Mouse (Mus musculus) cerebellum, adult 2 months (tissue): ENCODE measurements around the gene Palm. TPM values are rescaled to one million over a fixed set of nuclear protein-coding genes. Genes with fewer than 3 reads are reported as not detected.

Experiments used
- DNase-seq, 2 experiments: peaks; one replicate each; pipeline ENCODE4 v3.0.0; 2021
- H3K27ac ChIP-seq: fragments of 200-500 bp; 2 replicates; pipeline ENCODE4 v1.5.1; 2012; ENCODE audit warnings: low read length, control low read depth, inconsistent platforms; ENCODE audit not compliant: insufficient read depth
- H3K27me3 ChIP-seq: fragments of 200-500 bp; 2 replicates; pipeline ENCODE4 v1.6.1; 2012; ENCODE audit warnings: inconsistent platforms, mild to moderate bottlenecking, low read length, moderate library complexity; ENCODE audit not compliant: control insufficient read depth, insufficient read depth
- H3K4me1 ChIP-seq: fragments of 200-500 bp; 2 replicates; pipeline ENCODE4 v1.6.1; 2011; ENCODE audit warnings: low read length; ENCODE audit not compliant: control insufficient read depth, insufficient read depth
- H3K4me3 ChIP-seq: fragments of 200-500 bp; replicated peaks from 2 replicates; pipeline ENCODE3; 2011; ENCODE audit warnings: mild to moderate bottlenecking, low read depth, low read length, control low read depth; ENCODE audit not compliant: insufficient read depth
- CTCF ChIP-seq: fragments of 200-500 bp; IDR thresholded peaks from 2 replicates; pipeline ENCODE4 v1.5.1; 2011; ENCODE audit warnings: low read depth, mild to moderate bottlenecking, control low read depth, low read length, moderate library complexity, borderline replicate concordance; ENCODE audit not compliant: insufficient read depth
- POLR2A ChIP-seq: fragments of 200-500 bp; IDR thresholded peaks from 2 replicates; pipeline ENCODE4 v1.6.1; 2011; ENCODE audit warnings: low read length, control low read depth, borderline replicate concordance; ENCODE audit not compliant: insufficient read depth
- WGBS: fragments of 180-500 bp; shearing (Covaris S2); methylation state at CpG from one replicate; pipeline ENCODE4 v1.1.7; 2018; 5-methylcytosine and 5-hydroxymethylcytosine counted together
- polyA plus RNA-seq: library from polyadenylated mRNA; depleted of rRNA; stranded (reverse); fragments of >200 nt; gene quantifications from 2 replicates; pipeline ENCODE4 v1.2.3, GENCODE M21; 2012

Palm gene
- polyA plus RNA-seq, 1 experiment = 143 TPM

- H3K27me3 ChIP-seq = no peaks in the 10 kb centered on the region
- peak; percentile 99 to 100 for DNase-seq
- peak within 1 kb of the TSS; percentile 77 for H3K27ac ChIP-seq
- H3K4me1 ChIP-seq = peaks cover 28% of the 10 kb centered on the region
- WGBS = 1% methylated on average over 101 of the region's 101 CpGs
- peak within 1 kb of the TSS; percentile 82 for H3K4me3 ChIP-seq
- TF ChIP-seq POLR2A (peak; percentile 52), CTCF (no peak)
Observed at GRCm38 (mm10) chr10:79766508-79767325, 26.7 kb upstream of the Palm start, which contains the start of gene Rnf126. Rnf126 (minus strand) TSS chr10:79766952.

DNA sequence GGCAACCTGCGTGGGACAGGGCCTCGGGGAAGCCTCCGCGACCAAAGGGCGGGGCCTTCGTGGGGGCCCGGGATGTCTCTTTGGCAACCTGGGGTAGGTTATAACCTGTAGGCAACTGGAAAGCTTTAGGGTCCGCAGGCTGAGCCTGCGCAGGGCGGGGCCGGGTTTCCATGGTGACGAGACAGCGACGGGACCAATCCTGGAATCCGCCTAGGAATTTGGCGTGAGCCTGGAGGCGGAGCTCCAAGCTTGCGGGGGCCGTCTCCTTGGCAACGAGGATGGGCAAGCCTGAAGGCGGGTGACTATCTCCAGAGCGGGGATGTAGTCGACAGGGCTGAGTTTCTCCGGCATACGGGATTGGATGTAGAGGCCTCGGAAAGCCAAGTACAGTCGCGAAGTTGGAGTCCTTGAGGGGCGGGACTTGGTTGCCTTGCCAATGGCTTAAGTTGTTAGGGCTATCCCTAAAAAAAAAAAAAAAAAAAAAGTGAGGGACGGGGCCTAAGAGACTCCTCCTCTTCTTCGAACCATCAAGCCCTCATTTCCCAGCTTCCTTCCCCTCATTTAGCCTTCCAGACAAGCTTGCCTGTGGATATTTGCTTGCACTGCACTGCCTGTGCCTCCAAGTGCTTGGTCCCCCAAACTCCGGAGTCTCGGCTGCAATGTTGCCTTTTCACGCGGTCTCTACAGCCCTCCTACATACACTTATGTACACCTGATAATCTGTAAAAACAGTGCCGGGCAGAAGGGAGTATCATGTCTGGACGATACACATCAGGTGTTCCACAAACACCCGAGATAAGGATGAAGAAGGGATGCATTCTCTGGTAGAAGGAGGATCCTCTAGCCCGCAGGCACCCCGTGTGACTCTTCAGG, 25.8 kb upstream of the Palm start:
- H3K27me3 ChIP-seq = no peaks in the 10 kb centered on the region
- peaks cover 27% of the 10 kb centered on the region for H3K4me1 ChIP-seq
- DNase-seq = peak; percentile 93 to 95
- TF ChIP-seq CTCF (no peak), POLR2A (no peak)
- peak overlapping the region; percentile 40 for H3K27ac ChIP-seq
- H3K4me3 ChIP-seq = peak overlapping the region; percentile 82
- WGBS = 7% methylated on average over 40 of the region's 40 CpGs

- H3K27ac ChIP-seq = no peak overlapping the region
- DNase-seq = peak; percentile 67 to 80
- H3K27me3 ChIP-seq = no peaks in the 10 kb centered on the region
- WGBS = 2% methylated on average over 5 of the region's 5 CpGs
- peaks cover 19% of the 10 kb centered on the region for H3K4me1 ChIP-seq
- TF ChIP-seq POLR2A = no peak
- TF ChIP-seq CTCF = peak; percentile 96
- H3K4me3 ChIP-seq = no peak overlapping the region
Observed at GRCm38 (mm10) chr10:79768400-79768799, 25.0 kb upstream of the Palm start.

DNA sequence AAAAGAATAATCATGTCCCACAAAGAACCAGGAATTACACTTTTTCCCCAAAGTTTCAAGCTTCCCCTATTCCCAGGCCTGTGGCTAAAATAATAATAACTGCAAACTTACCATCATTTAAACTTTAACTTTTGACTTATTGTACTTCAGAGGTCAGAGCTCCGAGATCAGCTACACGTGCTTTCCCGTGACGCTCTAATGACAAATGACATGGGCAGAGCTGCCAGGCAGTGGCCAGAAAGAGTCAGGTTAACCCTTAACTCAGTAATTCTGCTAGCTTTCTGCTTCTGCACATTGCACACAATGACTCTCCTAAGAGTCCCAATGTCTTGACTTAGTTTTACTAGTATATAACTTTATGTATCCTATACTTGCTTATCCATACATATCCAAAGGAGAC, 24.0 kb upstream of the Palm start:
- H3K27me3 ChIP-seq = no peaks in the 10 kb centered on the region
- TF ChIP-seq CTCF = no peak
- TF ChIP-seq POLR2A = no peak
- no peak overlapping the region for H3K27ac ChIP-seq
- H3K4me1 ChIP-seq = peaks cover 10% of the 10 kb centered on the region
- no peak for DNase-seq
- 75% methylated on average over 4 of the region's 4 CpGs for WGBS
- H3K4me3 ChIP-seq = no peak overlapping the region

DNA sequence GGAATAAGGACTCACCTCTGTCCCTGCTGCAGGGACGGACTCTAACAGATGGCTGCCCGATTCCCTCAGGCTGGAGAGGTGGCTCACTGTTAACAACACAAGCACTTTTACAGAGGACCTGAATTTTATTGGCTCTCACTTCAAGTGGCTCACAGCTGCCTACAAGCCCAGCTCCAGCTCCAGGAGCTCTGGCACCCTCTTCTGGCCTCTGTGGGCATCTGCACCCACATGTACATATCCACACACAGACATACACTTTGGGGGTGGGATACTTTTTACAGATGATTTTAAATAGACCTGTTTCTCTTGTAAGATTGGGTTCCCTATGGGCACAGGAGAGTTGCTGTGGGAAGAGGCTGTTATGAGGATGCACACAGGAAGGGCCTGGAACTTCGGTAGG, 21.1 kb upstream of the Palm start:
- Histone ChIP-seq H3K4me3 (no peak overlapping the region), H3K27me3 (no peaks in the 10 kb centered on the region), H3K27ac (no peak overlapping the region), H3K4me1 (no peaks in the 10 kb centered on the region)
- no peak for DNase-seq
- 88% methylated on average over 3 of the region's 3 CpGs for WGBS
- no peak for TF ChIP-seq POLR2A
- TF ChIP-seq CTCF = no peak

DNA sequence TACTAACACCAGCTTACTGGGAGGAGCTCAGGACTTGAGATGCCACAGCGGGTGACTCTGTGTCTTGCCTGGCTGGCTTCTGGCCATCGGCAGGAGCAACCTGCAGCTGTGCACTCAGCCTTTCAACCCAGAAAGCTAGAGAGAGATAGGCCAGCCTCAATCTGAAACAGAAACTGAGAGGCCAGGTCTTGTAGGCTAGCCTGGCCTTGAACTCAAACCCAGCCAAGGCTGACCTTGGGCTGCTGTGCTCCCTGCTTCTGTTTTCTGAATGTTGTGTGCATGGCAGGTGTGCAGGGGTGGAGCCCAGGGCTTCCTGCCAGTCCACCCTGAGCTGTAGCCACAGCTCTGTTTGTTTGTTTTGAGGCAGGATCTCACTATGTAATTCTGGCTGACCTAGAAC, 20.2 kb upstream of the Palm start:
- 52% methylated on average over 2 of the region's 2 CpGs for WGBS
- Histone ChIP-seq H3K27me3 (no peaks in the 10 kb centered on the region), H3K27ac (no peak overlapping the region), H3K4me3 (no peak overlapping the region), H3K4me1 (no peaks in the 10 kb centered on the region)
- TF ChIP-seq CTCF = no peak
- no peak for TF ChIP-seq POLR2A
- no peak for DNase-seq

DNA sequence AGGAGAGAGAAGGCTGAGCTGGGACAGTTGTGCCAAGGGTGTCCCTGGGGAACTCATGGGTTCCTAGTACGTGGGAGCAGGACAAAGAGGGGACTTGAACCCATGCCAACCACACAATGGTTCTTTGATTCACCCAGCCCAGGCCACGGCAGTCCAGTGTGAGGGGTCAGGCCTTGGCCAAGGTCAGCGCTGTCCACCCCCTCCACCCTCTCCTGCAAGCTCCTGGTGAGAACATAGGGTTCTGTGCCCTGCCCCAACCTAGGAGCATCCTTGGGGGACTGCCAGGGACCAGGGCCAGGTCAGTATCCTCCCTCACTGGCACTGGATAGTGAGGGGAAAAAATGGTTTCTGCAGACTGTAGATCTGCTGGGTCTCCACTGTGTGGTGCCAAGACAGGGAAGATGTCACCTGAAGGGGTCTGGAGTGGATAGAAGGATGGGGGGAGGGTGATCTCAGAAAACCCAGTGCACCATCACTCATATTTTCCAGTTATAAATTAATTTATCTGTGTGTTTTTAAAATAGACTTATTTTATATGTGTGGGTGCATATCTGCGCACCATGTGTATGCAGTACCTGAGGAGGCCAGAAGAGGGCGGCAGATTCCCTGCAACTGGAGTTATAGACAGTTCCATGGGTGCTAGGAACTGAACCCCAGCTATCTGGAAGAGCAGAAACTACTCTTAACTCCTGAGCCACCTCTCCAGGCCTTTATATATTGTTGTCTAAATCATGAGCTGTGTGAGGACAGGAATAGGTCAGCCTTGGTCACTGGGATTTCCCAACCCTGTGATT, 18.7 kb upstream of the Palm start:
- 45% methylated on average over 5 of the region's 5 CpGs for WGBS
- DNase-seq = no peak
- no peaks in the 10 kb centered on the region for H3K4me1 ChIP-seq
- H3K4me3 ChIP-seq = no peak overlapping the region
- no peaks in the 10 kb centered on the region for H3K27me3 ChIP-seq
- H3K27ac ChIP-seq = no peak overlapping the region
- TF ChIP-seq CTCF (no peak), POLR2A (no peak)
